Mouse (Mus musculus) hindbrain, embryonic 14.5 days (tissue): ENCODE data around the gene Sh3kbp1. TPM values are rescaled to one million over a fixed set of nuclear protein-coding genes. Genes with fewer than 3 reads are reported as not detected.
A peak's percentile ranks its signal among the peaks of the same experiment; 100 is the strongest.

Experiments used
- ATAC-seq: fragments of 200-750 bp; cut with Nextera tagmentation; 2 replicates; pipeline ENCODE4 v1.8.0; 2017; ENCODE audit warnings: moderate number of reproducible peaks, mild to moderate bottlenecking, moderate TSS enrichment, moderate library complexity; ENCODE audit not compliant: low FRiP score
- DNase-seq: peaks from one replicate; pipeline ENCODE4 v3.0.0-alpha.2; 2015; ENCODE audit warnings: low spot score
- H3K27ac ChIP-seq: fragments of 300-500 bp; sonication (generic); 2 replicates; pipeline ENCODE4 v1.5.1; 2014; ENCODE audit warnings: mild to moderate bottlenecking, moderate library complexity
- H3K27me3 ChIP-seq: fragments of 300-500 bp; sonication (generic); 2 replicates; pipeline ENCODE4 v1.6.1; 2014; ENCODE audit warnings: mild to moderate bottlenecking, low read length, mixed read lengths; ENCODE audit not compliant: control insufficient read depth, insufficient read depth
- H3K36me3 ChIP-seq: fragments of 300-500 bp; sonication (generic); replicated peaks from 2 replicates; pipeline ENCODE4 v1.6.1; 2014; ENCODE audit not compliant: control insufficient read depth, insufficient read depth
- H3K4me1 ChIP-seq: fragments of 300-500 bp; sonication (generic); replicated peaks from 2 replicates; pipeline ENCODE4 v1.6.1; 2014; ENCODE audit warnings: antibody characterized with exemption, low read length, mixed read lengths; ENCODE audit not compliant: control insufficient read depth, insufficient read depth
- H3K4me2 ChIP-seq: fragments of 300-500 bp; sonication (generic); replicated peaks from 2 replicates; pipeline ENCODE4 v1.6.1; 2014; ENCODE audit warnings: mild to moderate bottlenecking, moderate library complexity
- H3K4me3 ChIP-seq: fragments of 300-500 bp; sonication (generic); replicated peaks from 2 replicates; pipeline ENCODE4 v1.5.1; 2014; ENCODE audit warnings: mild to moderate bottlenecking, low read length
- H3K9ac ChIP-seq: fragments of 300-500 bp; sonication (generic); 2 replicates; pipeline ENCODE4 v1.6.1; 2014
- H3K9me3 ChIP-seq: fragments of 300-500 bp; sonication (generic); 2 replicates; pipeline ENCODE4 v1.6.1; 2016; ENCODE audit warnings: low read length; ENCODE audit not compliant: control insufficient read depth
- WGBS: fragments of 180-500 bp; shearing (Covaris S2); extraction: QIAGEN DNeasy Blood & Tissue Kit; methylation state at CpG from one replicate; pipeline ENCODE4 v1.1.7; 2014; 5-methylcytosine and 5-hydroxymethylcytosine counted together
- polyA plus RNA-seq: library from polyadenylated mRNA; unstranded; fragments of >200 nt; fragmentation: Nextera tagmentation; extraction: Ambion mirVana; gene quantifications from 2 replicates; pipeline ENCODE4 v1.2.1, GENCODE M21; 2014

The Sh3kbp1 gene
- polyA plus RNA-seq, 1 experiment from 2014 or later: 53.4 TPM

DNA sequence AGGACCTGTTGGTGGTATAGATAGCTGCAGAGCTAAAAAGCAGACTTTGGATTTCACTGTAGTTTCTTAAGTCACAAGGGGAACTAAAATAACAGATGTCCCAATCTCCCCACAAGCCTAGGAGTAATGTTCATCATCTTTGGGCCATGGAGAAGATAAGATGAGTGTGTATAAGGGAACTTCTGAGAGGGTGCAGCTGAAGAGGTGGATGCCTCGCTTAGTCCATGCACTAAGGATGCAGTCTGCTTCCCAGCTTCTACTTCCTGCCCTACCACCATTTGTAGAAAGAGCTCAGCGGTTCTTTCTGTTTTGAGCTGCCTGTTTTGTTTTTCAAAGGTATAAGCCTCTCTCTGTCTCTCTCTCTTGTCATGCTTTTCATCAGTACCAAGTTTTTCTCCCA, 69.5 kb downstream of the Sh3kbp1 start:
- DNase-seq: no peak
- Histone ChIP-seq H3K4me2 (no peak overlapping the region), H3K9me3 (no peaks in the 10 kb centered on the region), H3K27ac (no peak overlapping the region), H3K4me3 (no peak overlapping the region), H3K36me3 (no peaks in the 10 kb centered on the region), H3K9ac (no peak overlapping the region), H3K4me1 (0 out of 2 replicates have a peak, but pooled peaks cover 3% of the 10 kb centered on the region), H3K27me3 (peaks cover 11% of the 10 kb centered on the region; the same call in 1 of the 2 replicates)
- no peak for ATAC-seq
- WGBS: 34% methylated on average over 2 of the region's 2 CpGs

DNA sequence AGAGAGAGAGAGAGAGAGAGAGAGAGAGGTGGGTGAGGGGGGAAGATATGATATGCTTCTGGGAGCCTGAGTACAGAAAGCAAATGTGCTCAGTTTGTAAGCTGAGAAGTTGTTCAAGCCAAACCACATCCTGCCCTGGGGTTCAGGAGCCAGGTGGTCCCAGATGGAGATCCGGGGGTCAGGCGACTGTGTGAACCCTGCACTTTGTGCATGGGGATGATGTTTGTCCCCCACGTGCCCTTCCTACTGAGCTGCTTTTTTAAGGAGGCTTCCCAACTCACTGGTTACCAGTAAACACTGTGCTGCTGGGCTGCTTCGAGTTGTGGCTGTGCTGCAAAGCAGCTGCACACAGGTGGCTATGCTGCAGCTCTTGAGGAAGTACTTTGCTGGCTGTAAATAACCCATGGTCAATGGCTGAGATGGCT, 70.0 kb downstream of the Sh3kbp1 start:
- H3K9me3 ChIP-seq: no peaks in the 10 kb centered on the region
- H3K36me3 ChIP-seq: no peaks in the 10 kb centered on the region
- H3K27ac ChIP-seq: no peak overlapping the region
- H3K27me3 ChIP-seq: peaks cover 11% of the 10 kb centered on the region; the same call in 1 of the 2 replicates
- H3K4me1 ChIP-seq: 0 out of 2 replicates have a peak, but pooled peaks cover 3% of the 10 kb centered on the region
- ATAC-seq (no peak), DNase-seq (no peak)
- no peak overlapping the region for H3K4me2 ChIP-seq
- H3K9ac ChIP-seq: no peak overlapping the region
- WGBS: 42% methylated on average over 4 of the region's 4 CpGs
- H3K4me3 ChIP-seq: no peak overlapping the region

DNA sequence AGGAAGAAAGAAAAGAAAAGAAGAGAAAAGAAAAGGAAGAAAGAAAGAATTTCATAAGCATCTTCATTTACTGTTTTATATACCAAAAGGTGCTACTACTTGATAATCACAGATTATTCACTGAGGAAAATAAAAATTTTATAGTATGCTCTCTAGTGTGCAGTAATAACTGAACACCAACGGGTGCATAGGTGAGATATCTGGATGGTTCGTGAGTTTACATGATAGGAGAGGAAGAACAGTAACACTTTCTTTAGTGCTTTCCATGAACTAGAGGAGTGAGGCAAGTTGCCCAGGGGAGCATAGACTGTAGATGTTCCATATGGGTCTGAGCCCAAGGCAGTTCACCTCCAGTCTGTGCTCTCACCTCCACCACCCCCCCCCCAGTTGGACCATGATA, 75.8 kb downstream of the Sh3kbp1 start:
- Histone ChIP-seq H3K36me3 (no peaks in the 10 kb centered on the region), H3K4me3 (no peak overlapping the region), H3K4me1 (no peaks in the 10 kb centered on the region), H3K27ac (no peak overlapping the region), H3K4me2 (no peak overlapping the region), H3K9me3 (no peaks in the 10 kb centered on the region), H3K9ac (no peak overlapping the region), H3K27me3 (peaks cover 18% of the 10 kb centered on the region; the same call in 1 of the 2 replicates)
- no peak for DNase-seq
- 97% methylated on average over 2 of the region's 2 CpGs for WGBS
- no peak for ATAC-seq

DNA sequence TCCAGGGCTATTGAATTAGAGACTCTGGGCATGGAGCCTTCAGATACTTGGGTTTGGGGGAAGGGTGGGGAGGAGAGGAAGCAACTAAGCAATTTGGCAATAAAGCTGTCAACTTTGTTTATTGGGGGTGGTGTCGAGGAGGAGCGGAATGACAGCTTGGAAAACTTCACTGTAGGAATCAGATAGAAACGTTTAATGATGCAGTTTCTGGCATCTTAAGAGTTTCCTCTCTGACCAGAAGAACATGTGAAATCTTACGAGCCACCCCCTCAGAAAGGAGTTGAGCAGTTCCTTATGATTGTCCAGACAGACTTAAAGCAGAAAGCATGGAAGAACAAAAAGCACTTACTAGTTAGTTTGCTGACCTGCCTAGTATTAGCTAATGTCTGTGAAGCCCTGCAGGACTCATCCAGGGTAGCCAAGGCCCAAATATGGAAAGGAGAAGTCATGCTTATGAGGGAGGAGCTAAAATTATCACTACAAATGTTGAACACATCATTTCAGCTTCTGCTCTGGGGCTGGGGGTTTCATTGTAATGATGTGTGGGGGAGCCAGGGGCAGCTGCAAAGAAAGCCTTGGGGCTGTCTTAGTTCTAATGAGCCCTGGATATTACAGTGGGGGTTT, 77.4 kb downstream of the Sh3kbp1 start:
- Histone ChIP-seq H3K27ac (no peak overlapping the region), H3K36me3 (no peaks in the 10 kb centered on the region), H3K4me2 (no peak overlapping the region), H3K27me3 (peaks cover 17% of the 10 kb centered on the region; the same call in 1 of the 2 replicates), H3K4me3 (no peak overlapping the region), H3K4me1 (peaks cover 4% of the 10 kb centered on the region; the same call in 1 of the 2 replicates), H3K9me3 (no peaks in the 10 kb centered on the region), H3K9ac (no peak overlapping the region)
- ATAC-seq: no peak
- 73% methylated on average over 4 of the region's 4 CpGs for WGBS
- no peak for DNase-seq

DNA sequence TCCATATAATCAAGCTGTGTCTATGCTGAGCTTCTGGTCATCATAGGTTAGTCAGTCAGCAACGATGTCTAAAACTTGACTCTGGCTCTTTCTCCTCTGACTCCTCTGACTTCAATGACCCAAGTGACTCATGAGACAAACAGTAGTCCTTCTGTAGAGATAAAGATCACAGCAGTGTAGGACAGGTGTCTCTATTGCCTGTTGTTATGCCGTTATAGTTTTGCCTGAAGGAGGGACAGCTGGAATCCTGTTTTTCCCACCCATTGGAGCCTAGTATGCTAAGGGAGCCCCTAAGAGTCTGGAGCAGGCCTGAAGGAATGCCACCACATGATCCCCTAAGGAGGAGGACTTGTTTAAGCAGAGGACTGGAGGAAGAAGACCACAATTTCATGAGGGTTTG, 78.3 kb downstream of the Sh3kbp1 start:
- Histone ChIP-seq H3K4me2 (no peak overlapping the region), H3K4me3 (no peak overlapping the region), H3K27me3 (peaks cover 21% of the 10 kb centered on the region; the same call in 1 of the 2 replicates), H3K36me3 (no peaks in the 10 kb centered on the region), H3K9ac (no peak overlapping the region), H3K9me3 (no peaks in the 10 kb centered on the region), H3K27ac (no peak overlapping the region), H3K4me1 (peaks cover 4% of the 10 kb centered on the region; the same call in 1 of the 2 replicates)
- WGBS: 89% methylated on average over 2 of the region's 2 CpGs
- DNase-seq: no peak
- no peak for ATAC-seq

DNA sequence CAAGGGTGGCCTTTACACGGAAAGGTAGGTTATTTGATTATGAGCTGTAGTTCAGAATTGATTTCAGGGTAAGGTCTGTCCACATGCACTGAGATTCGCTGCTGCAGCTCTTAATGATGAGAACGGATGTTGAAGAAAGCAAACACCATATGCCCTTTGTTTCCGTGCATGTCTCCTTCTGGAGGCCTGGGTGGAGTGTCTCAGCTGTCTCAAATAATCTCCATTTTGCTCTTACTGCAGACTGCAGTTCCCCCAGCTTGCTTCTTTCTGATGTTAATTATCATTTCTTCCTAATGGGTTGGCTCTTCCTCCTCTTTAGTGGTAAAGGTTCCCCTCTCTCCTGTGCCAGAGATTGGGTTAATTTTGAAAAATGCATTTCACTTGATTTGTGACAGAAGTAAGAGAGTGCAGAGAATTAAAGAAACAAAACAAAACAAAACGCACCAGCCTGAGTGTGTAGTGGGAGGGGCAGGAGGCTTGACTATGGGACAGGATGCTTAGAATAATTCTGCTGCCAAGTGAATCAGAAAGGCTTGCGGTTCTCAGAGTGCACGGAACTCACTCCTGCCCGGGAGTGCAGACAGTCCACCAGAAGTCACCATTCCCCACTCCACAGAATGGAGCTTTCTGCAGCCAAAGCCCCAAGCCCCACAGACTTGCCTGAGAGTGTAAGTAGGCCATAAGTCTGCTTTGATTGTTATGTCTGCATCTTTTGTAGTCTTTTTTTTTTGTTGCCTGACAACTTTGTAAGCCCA, 81.2 kb downstream of the Sh3kbp1 start:
- Histone ChIP-seq H3K4me2 (0 out of 2 replicates have a peak overlapping the region, but pooled peaks have one; percentile 10), H3K9ac (0 out of 2 replicates have a peak overlapping the region, but pooled peaks have one; percentile 16), H3K27me3 (peaks cover 26% of the 10 kb centered on the region; the same call in 1 of the 2 replicates), H3K27ac (peak overlapping the region; percentile 62), H3K36me3 (no peaks in the 10 kb centered on the region), H3K9me3 (no peaks in the 10 kb centered on the region), H3K4me1 (peaks cover 4% of the 10 kb centered on the region; the same call in 1 of the 2 replicates), H3K4me3 (no peak overlapping the region)
- ATAC-seq (no peak), DNase-seq (no peak)
- 30% methylated on average over 8 of the region's 8 CpGs for WGBS

DNA sequence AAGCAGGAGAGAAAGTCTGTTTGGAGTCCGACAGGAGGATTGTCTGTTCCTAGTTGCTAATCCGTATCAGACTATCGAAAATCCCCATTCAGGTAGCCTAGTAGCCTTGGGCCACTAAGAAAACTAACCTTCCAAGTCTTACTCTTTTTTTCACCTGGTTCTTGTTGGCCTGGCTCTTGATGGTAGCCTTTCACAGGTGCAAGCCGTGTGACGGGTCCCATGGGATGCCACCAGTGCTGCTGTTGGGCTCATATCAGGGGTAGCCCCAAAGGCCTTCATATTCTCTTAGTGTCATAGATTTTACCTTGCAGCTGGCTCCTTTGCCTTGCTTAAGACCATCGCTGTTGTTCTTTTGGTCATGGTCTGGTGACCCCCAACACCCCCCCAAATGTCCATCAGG, 82.2 kb downstream of the Sh3kbp1 start:
- WGBS: 82% methylated on average over 6 of the region's 6 CpGs
- no peak for ATAC-seq

DNA sequence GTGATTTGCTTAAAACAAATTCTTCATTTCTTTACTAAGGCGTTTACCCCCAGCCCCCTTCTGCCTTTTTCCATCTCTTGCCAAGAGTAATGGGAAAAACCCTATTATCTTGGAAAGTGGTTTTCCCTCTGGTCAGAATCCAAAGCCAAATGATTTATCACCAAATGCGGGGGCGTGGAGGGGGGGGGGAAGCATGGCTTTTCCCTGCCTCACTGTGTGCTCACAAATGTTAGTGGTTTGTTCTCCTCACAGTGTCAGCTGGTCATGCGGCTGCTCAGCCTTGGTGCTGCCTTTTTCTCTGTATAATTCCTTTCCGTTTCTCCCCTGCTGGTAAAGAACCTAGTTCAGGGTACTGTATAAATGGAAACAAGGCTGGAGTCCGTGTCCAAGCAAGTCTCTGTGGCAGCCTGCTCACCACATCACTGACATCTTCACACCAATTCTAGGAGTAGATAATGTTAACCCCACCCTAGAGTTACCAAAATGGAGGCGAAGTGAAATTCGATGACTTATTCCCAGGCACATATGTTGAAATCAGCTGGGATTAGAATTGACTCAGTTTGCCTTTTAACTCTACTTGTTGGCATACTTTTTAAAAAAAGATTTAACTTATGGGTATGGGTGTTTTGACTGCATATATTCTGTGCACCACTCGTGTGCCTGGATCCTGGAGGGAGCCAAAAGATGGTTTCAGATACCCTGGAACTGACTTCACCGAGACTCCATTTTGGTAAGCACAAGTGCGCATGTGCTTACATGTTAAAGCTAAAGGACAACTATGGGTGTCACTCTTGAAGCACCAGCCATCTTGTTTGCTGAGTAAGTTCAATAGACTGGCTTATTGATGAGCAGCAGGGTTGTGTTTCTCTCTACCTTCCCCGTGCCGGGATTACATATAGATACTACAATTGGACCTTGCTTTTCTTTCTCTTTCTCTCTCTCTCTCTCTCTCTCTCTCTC, 84.3 kb downstream of the Sh3kbp1 start:
- no peaks in the 10 kb centered on the region for H3K9me3 ChIP-seq
- no peak overlapping the region for H3K4me3 ChIP-seq
- H3K36me3 ChIP-seq: no peaks in the 10 kb centered on the region
- ATAC-seq (no peak), DNase-seq (no peak)
- no peak overlapping the region for H3K9ac ChIP-seq
- peaks cover 4% of the 10 kb centered on the region; the same call in 1 of the 2 replicates for H3K4me1 ChIP-seq
- H3K4me2 ChIP-seq: no peak overlapping the region
- no peak overlapping the region for H3K27ac ChIP-seq
- WGBS: 82% methylated on average over 13 of the region's 13 CpGs
- peaks cover 23% of the 10 kb centered on the region; the same call in 1 of the 2 replicates for H3K27me3 ChIP-seq

More for the DNA sequence above, 82.2 kb downstream of the Sh3kbp1 start:
- H3K27ac ChIP-seq: no peak overlapping the region
- H3K4me2 ChIP-seq: no peak overlapping the region
- H3K4me1 ChIP-seq: peaks cover 4% of the 10 kb centered on the region; the same call in 1 of the 2 replicates
- DNase-seq: no peak
- H3K36me3 ChIP-seq: no peaks in the 10 kb centered on the region
- no peak overlapping the region for H3K4me3 ChIP-seq
- no peak overlapping the region for H3K9ac ChIP-seq
- peaks cover 30% of the 10 kb centered on the region; the same call in 1 of the 2 replicates for H3K27me3 ChIP-seq
- H3K9me3 ChIP-seq: no peaks in the 10 kb centered on the region
